Mouse (Mus musculus) forebrain, embryonic 10.5 days (tissue): ENCODE data around the gene Eno4. TPM values are rescaled to one million over a fixed set of nuclear protein-coding genes. Genes with fewer than 3 reads are reported as not detected.
"Not testable (repeated sequence)": the region's sequence is repeated elsewhere in the genome, so short reads cannot be mapped to it uniquely, and the experiment has no call there.

Experiments
- DNase-seq: peaks from one replicate; pipeline ENCODE4 v3.0.0-alpha.2; 2017; ENCODE audit warnings: low spot score; ENCODE audit errors: extremely low spot score
- H3K27ac ChIP-seq: fragments of 300-500 bp; sonication (generic); 2 replicates; pipeline ENCODE4 v1.5.1; 2016; ENCODE audit warnings: mild to moderate bottlenecking
- H3K27me3 ChIP-seq: fragments of 300-500 bp; sonication (generic); 2 replicates; pipeline ENCODE4 v1.6.1; 2016; ENCODE audit warnings: mild to moderate bottlenecking; ENCODE audit not compliant: poor library complexity, severe bottlenecking
- H3K36me3 ChIP-seq: fragments of 300-500 bp; sonication (generic); replicated peaks from 2 replicates; pipeline ENCODE4 v1.6.1; 2016; ENCODE audit warnings: mild to moderate bottlenecking, moderate library complexity
- H3K4me1 ChIP-seq: fragments of 300-500 bp; sonication (generic); 2 replicates; pipeline ENCODE4 v1.6.1; 2016
- H3K4me3 ChIP-seq: fragments of 300-500 bp; sonication (generic); 2 replicates; pipeline ENCODE4 v1.5.1; 2016; ENCODE audit warnings: mild to moderate bottlenecking, moderate library complexity
- H3K9me3 ChIP-seq: fragments of 300-500 bp; sonication (generic); 2 replicates; pipeline ENCODE4 v1.6.1; 2016; ENCODE audit warnings: mild to moderate bottlenecking, moderate library complexity
- WGBS: fragments of 180-500 bp; shearing (Covaris S2); methylation state at CpG from one replicate; pipeline ENCODE4 v1.1.7; 2016; 5-methylcytosine and 5-hydroxymethylcytosine counted together
- polyA plus RNA-seq: library from polyadenylated mRNA; unstranded; fragments of >200 nt; fragmentation: Nextera tagmentation; extraction: Ambion mirVana; gene quantifications from 2 replicates; pipeline ENCODE4 v1.2.1, GENCODE M21; 2016

Eno4 gene
- polyA plus RNA-seq = 1.3 and 1.4 TPM in 2 replicates

GRCm38 (mm10) chr19:58942841-58943828 lies at the start of gene Eno4, which contains the start of gene Hspa12a:
TSS of gene Eno4 (plus strand) at chr19:58943425.
TSS of gene Hspa12a (minus strand) at chr19:58943654.
- Histone ChIP-seq H3K4me3 (peak within 1 kb of the TSS; percentile 71), H3K27me3 (peaks cover 72% of the 10 kb centered on the region), H3K27ac (peak within 1 kb of the TSS; percentile 90)

GRCm38 (mm10) chr19:58896216-58896615 lies 47.0 kb upstream of the Eno4 start:
- no peaks in the 10 kb centered on the region for H3K27me3 ChIP-seq
- no peak overlapping the region for H3K4me3 ChIP-seq
- H3K36me3 ChIP-seq = no peaks in the 10 kb centered on the region
- H3K4me1 ChIP-seq = no peaks in the 10 kb centered on the region
- WGBS = 85% methylated on average over 3 of the region's 3 CpGs
- no peak for DNase-seq
- H3K9me3 ChIP-seq = peaks cover 15% of the 10 kb centered on the region
- no peak overlapping the region for H3K27ac ChIP-seq

More at GRCm38 (mm10) chr19:58942841-58943828, at the start of gene Eno4, which contains the start of gene Hspa12a:
- Histone ChIP-seq H3K9me3 (no peaks in the 10 kb centered on the region), H3K4me1 (peaks cover 23% of the 10 kb centered on the region), H3K36me3 (no peaks in the 10 kb centered on the region)
- DNase-seq = peak; percentile 98
- under 1% methylated on average over 65 of the region's 65 CpGs for WGBS

- H3K27ac ChIP-seq, DNase-seq, H3K4me1 ChIP-seq, H3K4me3 ChIP-seq, H3K36me3 ChIP-seq: not testable (repeated sequence)
- WGBS = 90% methylated on average over 10 of the region's 10 CpGs
- H3K9me3 ChIP-seq = peaks cover 15% of the 10 kb centered on the region
- peaks cover 24% of the 10 kb centered on the region for H3K27me3 ChIP-seq
Observed at GRCm38 (mm10) chr19:58900471-58900870, 42.8 kb upstream of the Eno4 start.

DNA sequence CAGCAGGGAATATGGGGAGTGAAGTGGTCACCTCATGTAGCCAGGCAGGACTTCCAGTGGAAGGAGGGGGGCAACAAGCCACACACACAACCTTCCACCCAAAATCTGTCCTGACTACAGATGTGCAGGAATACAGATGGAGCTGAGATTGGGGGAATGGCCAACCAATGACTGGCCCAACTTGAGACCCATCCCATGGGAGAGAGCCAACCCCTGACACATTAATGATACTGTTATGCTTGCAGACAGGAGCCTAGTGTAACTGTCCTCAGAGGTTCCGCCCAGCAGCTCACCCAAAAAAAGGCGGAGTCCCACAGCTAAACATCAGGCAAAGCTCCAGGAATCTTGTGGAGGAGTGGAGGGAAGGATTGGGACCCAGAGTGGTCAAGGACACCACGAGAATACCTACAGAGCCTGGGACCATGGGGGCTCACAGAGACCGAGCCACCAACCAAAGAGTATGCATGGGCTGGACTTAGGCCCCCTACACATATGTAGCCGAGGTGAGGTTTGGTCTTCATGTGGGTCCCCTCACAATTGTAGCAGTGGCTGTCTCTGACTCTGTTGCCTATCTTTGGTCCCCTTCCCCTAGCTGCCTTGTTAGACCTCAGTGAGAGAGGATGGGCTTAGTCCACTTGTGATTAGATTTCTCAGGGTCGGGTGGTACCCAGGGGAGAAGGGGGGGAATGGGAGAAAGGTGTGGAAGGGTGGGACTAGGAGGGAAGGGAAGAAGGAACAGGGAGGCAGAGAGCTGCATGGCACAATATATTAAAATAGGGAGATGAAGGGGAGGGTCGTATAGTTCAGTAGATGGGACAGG lies 39.9 kb upstream of the Eno4 start:
- H3K36me3 ChIP-seq = no peaks in the 10 kb centered on the region
- H3K4me3 ChIP-seq = peak overlapping the region; percentile 37
- H3K27me3 ChIP-seq = peaks cover 43% of the 10 kb centered on the region
- WGBS = 68% methylated on average over 7 of the region's 7 CpGs
- H3K4me1 ChIP-seq = peaks cover 6% of the 10 kb centered on the region
- peaks cover 3% of the 10 kb centered on the region for H3K9me3 ChIP-seq
- no peak overlapping the region; the same call in 1 of the 2 replicates for H3K27ac ChIP-seq
- DNase-seq = no peak

GRCm38 (mm10) chr19:58903899-58904327 lies 39.3 kb upstream of the Eno4 start:
- H3K4me1 ChIP-seq = peaks cover 6% of the 10 kb centered on the region

GRCm38 (mm10) chr19:58906685-58907084 lies 36.5 kb upstream of the Eno4 start:
- Histone ChIP-seq H3K36me3 (no peaks in the 10 kb centered on the region), H3K4me1 (peaks cover 21% of the 10 kb centered on the region), H3K9me3 (no peaks in the 10 kb centered on the region), H3K4me3 (no peak overlapping the region), H3K27me3 (peaks cover 53% of the 10 kb centered on the region), H3K27ac (no peak overlapping the region)
- DNase-seq = no peak
- 47% methylated on average over 9 of the region's 9 CpGs for WGBS

More at GRCm38 (mm10) chr19:58903899-58904327, 39.3 kb upstream of the Eno4 start:
- Histone ChIP-seq H3K27ac (no peak overlapping the region; the same call in 1 of the 2 replicates), H3K36me3 (no peaks in the 10 kb centered on the region), H3K4me3 (peak overlapping the region; percentile 37), H3K9me3 (no peaks in the 10 kb centered on the region), H3K27me3 (peaks cover 43% of the 10 kb centered on the region)
- WGBS = under 1% methylated on average over 11 of the region's 11 CpGs
- DNase-seq = peak; percentile 88

DNA sequence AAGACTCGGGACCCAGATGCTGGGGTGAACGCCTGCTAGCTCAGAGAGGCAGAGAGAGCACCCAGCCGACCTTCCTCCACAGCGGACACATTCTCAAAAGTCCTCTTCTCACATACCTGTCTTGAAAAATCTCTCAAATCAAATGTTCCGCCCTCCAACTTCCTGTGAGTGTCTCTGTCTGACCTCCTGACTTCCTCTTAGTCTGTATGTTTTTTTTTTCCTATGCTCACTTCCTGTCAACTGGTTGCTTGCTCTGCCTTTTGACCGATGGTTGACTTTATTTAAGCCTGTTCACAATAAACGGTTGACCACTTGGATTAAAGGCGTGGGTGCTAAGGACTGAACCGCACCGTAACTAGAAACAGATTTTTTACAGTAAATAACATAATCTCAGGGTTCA lies 35.2 kb upstream of the Eno4 start:
- Histone ChIP-seq H3K4me1 (peaks cover 35% of the 10 kb centered on the region), H3K9me3 (no peaks in the 10 kb centered on the region), H3K4me3 (no peak overlapping the region), H3K36me3 (no peaks in the 10 kb centered on the region), H3K27me3 (peaks cover 61% of the 10 kb centered on the region), H3K27ac (no peak overlapping the region)
- 86% methylated on average over 10 of the region's 10 CpGs for WGBS
- no peak for DNase-seq

GRCm38 (mm10) chr19:58910941-58911368 lies 32.3 kb upstream of the Eno4 start:
- H3K27me3 ChIP-seq = peaks cover 67% of the 10 kb centered on the region
- peak overlapping the region; percentile 74 for H3K27ac ChIP-seq
- H3K36me3 ChIP-seq = no peaks in the 10 kb centered on the region
- no peaks in the 10 kb centered on the region for H3K9me3 ChIP-seq
- peak overlapping the region; percentile 51 for H3K4me3 ChIP-seq
- peak; percentile 50 for DNase-seq
- 2% methylated on average over 11 of the region's 11 CpGs for WGBS
- peaks cover 37% of the 10 kb centered on the region for H3K4me1 ChIP-seq

GRCm38 (mm10) chr19:58911386-58911785 lies 31.8 kb upstream of the Eno4 start:
- H3K36me3 ChIP-seq = no peaks in the 10 kb centered on the region
- no peaks in the 10 kb centered on the region for H3K9me3 ChIP-seq
- peaks cover 37% of the 10 kb centered on the region for H3K4me1 ChIP-seq
- peak overlapping the region; percentile 51 for H3K4me3 ChIP-seq
- peaks cover 67% of the 10 kb centered on the region for H3K27me3 ChIP-seq
- peak overlapping the region; percentile 74 for H3K27ac ChIP-seq
- 11% methylated on average over 9 of the region's 9 CpGs for WGBS
- peak; percentile 80 for DNase-seq

DNA sequence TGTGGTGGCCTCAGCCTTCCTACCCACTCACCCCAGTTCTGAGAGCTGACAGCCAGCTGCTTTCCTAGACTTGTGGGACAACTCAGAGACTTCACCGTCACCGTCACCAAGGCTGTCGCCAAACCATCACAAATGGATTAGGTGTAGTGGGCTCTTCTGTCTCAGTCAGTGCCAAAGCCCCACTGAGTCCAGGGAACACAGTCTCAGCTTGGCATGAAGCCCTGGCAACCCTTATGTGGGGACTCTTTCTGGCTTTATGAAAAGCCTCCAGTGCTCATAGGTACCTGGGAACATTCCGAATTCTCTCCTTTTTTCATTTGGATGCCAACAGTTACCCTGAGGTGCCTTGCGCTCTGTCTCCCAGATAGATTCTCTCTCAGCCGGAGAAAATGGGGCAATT lies 29.9 kb upstream of the Eno4 start:
- no peak overlapping the region; the same call in 1 of the 2 replicates for H3K27ac ChIP-seq
- no peak overlapping the region for H3K4me3 ChIP-seq
- no peaks in the 10 kb centered on the region for H3K36me3 ChIP-seq
- H3K4me1 ChIP-seq = peaks cover 47% of the 10 kb centered on the region
- no peaks in the 10 kb centered on the region for H3K9me3 ChIP-seq
- H3K27me3 ChIP-seq = peaks cover 77% of the 10 kb centered on the region
- 84% methylated on average over 6 of the region's 6 CpGs for WGBS
- DNase-seq = no peak

DNA sequence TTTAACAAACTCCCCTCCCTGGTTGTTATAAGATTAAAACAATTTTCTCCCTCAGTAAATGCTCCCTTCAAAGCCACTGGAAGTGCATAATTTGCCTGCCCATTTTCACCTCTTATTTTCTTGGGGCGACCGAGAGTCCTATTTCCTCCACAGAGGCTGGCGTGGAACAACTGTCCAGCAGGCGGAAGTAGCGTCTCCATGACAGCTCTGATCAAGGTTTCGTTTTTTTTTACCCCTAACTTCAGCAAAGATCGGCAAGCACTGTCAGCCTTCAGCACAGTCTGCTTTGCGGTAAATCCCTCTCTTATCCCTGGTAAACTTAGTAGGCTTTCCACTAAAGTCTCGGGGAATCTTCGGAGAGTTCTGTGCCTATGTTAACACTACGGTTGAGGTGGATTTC lies 24.6 kb upstream of the Eno4 start:
- DNase-seq = no peak
- Histone ChIP-seq H3K4me1 (peaks cover 28% of the 10 kb centered on the region), H3K4me3 (peak overlapping the region; percentile 31), H3K27ac (no peak overlapping the region), H3K27me3 (peaks cover 96% of the 10 kb centered on the region), H3K9me3 (no peaks in the 10 kb centered on the region), H3K36me3 (no peaks in the 10 kb centered on the region)
- WGBS = 11% methylated on average over 11 of the region's 11 CpGs

DNA sequence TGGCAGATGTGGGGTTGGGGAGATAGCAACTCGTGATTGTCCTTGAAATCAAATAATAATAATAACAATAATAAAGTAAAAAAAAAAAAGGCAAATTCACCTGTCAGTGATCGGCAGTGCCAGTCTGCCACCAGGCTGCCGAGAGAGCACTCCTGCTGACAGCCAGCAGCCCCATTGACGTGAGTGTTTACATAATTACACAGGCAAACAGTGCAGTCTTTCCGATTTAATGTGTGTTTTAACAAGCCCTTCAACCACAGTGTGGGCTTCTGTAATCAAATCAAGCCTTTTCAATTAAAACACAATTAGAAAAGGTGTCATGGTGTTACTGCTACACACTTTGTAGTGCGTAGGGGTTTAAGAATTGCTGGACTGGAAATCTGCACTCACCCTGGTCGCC lies 24.1 kb upstream of the Eno4 start:
- Histone ChIP-seq H3K36me3 (no peaks in the 10 kb centered on the region), H3K27ac (no peak overlapping the region), H3K4me1 (peaks cover 28% of the 10 kb centered on the region), H3K27me3 (peaks cover 96% of the 10 kb centered on the region), H3K4me3 (no peak overlapping the region; the same call in 1 of the 2 replicates), H3K9me3 (no peaks in the 10 kb centered on the region)
- WGBS = 28% methylated on average over 7 of the region's 7 CpGs
- DNase-seq = no peak
